Mouse (Mus musculus): ENCODE measurements around the gene Snrpd2.
"Not testable (repeated sequence)": the region's sequence is repeated elsewhere in the genome, so short reads cannot be mapped to it uniquely, and the experiment has no call there.

Gene Snrpd2

GRCm38 (mm10) chr7:19148875-19149541 is 514 bp upstream of the Snrpd2 start, which contains the start of gene Qpctl:
TSS of gene Qpctl (minus strand) at chr7:19149291.
- DNase-seq (ENCODE audit: low read depth): peak; percentile 99

- not testable (repeated sequence) for DNase-seq (ENCODE audit: low read depth)
These were observed 1.6 kb downstream of the Snrpd2 start for GRCm38 (mm10) chr7:19151121-19151520.

GRCm38 (mm10) chr7:19154796-19155195 is 5.3 kb downstream of the Snrpd2 start:
- DNase-seq (ENCODE audit: low read depth): no peak

GRCm38 (mm10) chr7:19155825-19156475 is 6.4 kb downstream of the Snrpd2 start:
- DNase-seq (ENCODE audit: low read depth): no peak

GRCm38 (mm10) chr7:19157160-19157800 is 7.8 kb downstream of the Snrpd2 start:
- peak; percentile 96 for DNase-seq (ENCODE audit: low read depth)

- DNase-seq (ENCODE audit: low read depth): no peak
These were observed 9.1 kb downstream of the Snrpd2 start for GRCm38 (mm10) chr7:19158601-19159000.

- no peak for DNase-seq (ENCODE audit: low read depth)
These were observed 9.9 kb downstream of the Snrpd2 start for GRCm38 (mm10) chr7:19159411-19159810.

- DNase-seq (ENCODE audit: low read depth): no peak
These were observed 10.6 kb downstream of the Snrpd2 start for GRCm38 (mm10) chr7:19160115-19160514.

GRCm38 (mm10) chr7:19162928-19163327 is 13.4 kb downstream of the Snrpd2 start:
- DNase-seq (ENCODE audit: low read depth): no peak

- DNase-seq (ENCODE audit: low read depth): no peak
These were observed 14.2 kb downstream of the Snrpd2 start for GRCm38 (mm10) chr7:19163752-19164151.

GRCm38 (mm10) chr7:19164189-19164588 is 14.7 kb downstream of the Snrpd2 start:
- DNase-seq (ENCODE audit: low read depth): no peak

GRCm38 (mm10) chr7:19164978-19165377 is 15.5 kb downstream of the Snrpd2 start:
- peak; percentile 75 for DNase-seq (ENCODE audit: low read depth)

- no peak for DNase-seq (ENCODE audit: low read depth)
These were observed 16.3 kb downstream of the Snrpd2 start, which contains the start of gene Gipr for GRCm38 (mm10) chr7:19165656-19166423. TSS of gene Gipr (minus strand) at chr7:19166127.

- DNase-seq (ENCODE audit: low read depth): no peak
These were observed 17.5 kb downstream of the Snrpd2 start for GRCm38 (mm10) chr7:19166990-19167389.

GRCm38 (mm10) chr7:19169506-19169905 is 20.0 kb downstream of the Snrpd2 start:
- DNase-seq (ENCODE audit: low read depth): no peak

- no peak for DNase-seq (ENCODE audit: low read depth)
These were observed 20.6 kb downstream of the Snrpd2 start for GRCm38 (mm10) chr7:19170142-19170541.

GRCm38 (mm10) chr7:19171831-19172230 is 22.3 kb downstream of the Snrpd2 start:
- DNase-seq (ENCODE audit: low read depth): no peak

GRCm38 (mm10) chr7:19172874-19173273 is 23.4 kb downstream of the Snrpd2 start:
- DNase-seq (ENCODE audit: low read depth): peak; percentile 64

- DNase-seq (ENCODE audit: low read depth): no peak
These were observed 26.4 kb downstream of the Snrpd2 start, which contains the start of gene Eml2 for GRCm38 (mm10) chr7:19175708-19176515. TSS of gene Eml2 (plus strand) at chr7:19176421.

- DNase-seq (ENCODE audit: low read depth): no peak
These were observed 27.0 kb downstream of the Snrpd2 start for GRCm38 (mm10) chr7:19176516-19176947.

- no peak for DNase-seq (ENCODE audit: low read depth)
These were observed 27.7 kb downstream of the Snrpd2 start for GRCm38 (mm10) chr7:19177216-19177615.
